Mouse (Mus musculus) ES-E14 (cell line): ENCODE results near the gene Cpn2.

Experiments
- HCFC1 ChIP-seq: IDR thresholded peaks from 2 replicates; pipeline ENCODE4 v1.6.1; 2012; ENCODE audit warnings: low read length, inconsistent platforms, borderline replicate concordance; ENCODE audit not compliant: insufficient read depth
- ZC3H11A ChIP-seq: IDR thresholded peaks from 2 replicates; pipeline ENCODE4 v1.6.1; 2012; ENCODE audit warnings: low read depth, mild to moderate bottlenecking, inconsistent platforms, low read length, borderline replicate concordance
- ZNF384 ChIP-seq: IDR thresholded peaks from 2 replicates; pipeline ENCODE4 v1.6.1; 2012; ENCODE audit warnings: low read depth, low read length, inconsistent platforms

DNA sequence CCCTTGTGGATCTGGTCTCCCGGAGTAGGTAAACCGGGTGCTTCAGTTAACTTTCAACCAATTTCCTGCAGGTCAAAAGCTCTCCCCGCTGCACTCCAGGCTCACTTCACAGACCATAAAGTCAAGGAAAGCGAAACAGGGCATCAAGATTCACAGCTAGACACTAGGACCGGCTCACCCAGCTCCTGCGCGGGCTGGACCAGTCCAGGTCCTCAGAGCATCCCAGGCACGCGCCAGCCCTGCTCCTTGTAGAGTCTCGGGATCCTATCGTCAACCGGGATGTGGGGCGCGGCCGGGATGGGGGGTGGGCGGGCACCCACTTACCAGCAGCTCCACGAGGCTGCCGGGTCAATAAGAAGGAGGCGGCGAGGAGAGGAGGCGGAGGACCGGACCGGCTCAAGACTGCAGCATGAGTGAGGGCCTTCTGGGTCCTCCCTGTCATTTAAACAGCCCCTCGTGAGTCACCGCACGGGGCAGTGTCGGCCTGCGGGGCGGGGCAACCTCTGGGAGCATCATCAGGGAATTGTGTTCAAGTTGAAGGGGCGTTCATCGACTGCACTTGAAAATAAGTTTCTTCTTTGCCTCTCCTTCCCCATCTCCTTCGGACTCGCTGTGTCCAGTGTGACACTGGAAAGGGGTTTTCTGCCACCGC is 15.7 kb upstream of the Cpn2 start, which contains the start of gene Lrrc15:
- TF ChIP-seq HCFC1 (no peak), ZC3H11A (no peak), ZNF384 (no peak)
